Mouse (Mus musculus): Measurements from ENCODE around the gene Ndufb2.

Ndufb2 gene

DNA sequence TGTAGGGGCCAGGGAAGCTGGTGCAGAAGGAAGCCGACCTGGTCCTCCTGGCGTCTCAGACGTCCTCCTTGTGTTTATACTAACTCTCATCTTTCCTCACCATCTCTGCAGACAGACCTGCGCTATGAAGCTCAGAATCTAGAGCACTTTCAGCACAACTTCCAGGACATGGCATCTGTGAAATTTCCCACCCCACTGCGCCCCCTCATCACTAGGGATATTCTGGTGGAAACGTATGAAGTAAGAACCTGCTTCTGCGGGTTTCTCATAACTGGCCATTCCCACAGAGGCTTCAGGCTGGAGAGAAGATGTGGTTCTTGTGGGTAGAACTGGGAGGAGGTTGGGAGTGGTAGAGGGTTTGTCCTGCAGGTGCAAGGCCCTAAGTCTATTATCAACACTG, 12.8 kb upstream of the Ndufb2 start:
- DNase-seq (ENCODE audit: low spot score in 2 of 2), result no peak

DNA sequence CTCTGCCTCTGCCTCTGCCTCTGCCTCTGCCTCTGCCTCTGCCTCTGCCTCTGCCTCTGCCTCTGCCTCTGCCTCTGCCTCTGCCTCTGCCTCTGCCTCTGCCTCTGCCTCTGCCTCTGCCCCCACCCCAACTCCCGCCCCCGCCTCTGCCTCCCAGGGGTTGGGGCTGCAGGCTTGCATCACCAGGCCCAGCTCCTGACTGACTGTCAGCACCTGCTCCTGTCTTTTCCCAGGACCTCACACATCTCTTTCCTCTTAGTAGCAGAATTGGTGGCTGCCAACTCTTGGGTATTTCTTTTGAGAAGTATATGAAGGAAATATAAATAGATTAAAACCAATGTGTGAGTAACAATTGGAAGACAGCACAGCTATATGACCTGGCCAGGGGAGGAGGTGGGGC, 11.8 kb upstream of the Ndufb2 start:
- no peak for DNase-seq (ENCODE audit: low spot score in 2 of 2)

DNA sequence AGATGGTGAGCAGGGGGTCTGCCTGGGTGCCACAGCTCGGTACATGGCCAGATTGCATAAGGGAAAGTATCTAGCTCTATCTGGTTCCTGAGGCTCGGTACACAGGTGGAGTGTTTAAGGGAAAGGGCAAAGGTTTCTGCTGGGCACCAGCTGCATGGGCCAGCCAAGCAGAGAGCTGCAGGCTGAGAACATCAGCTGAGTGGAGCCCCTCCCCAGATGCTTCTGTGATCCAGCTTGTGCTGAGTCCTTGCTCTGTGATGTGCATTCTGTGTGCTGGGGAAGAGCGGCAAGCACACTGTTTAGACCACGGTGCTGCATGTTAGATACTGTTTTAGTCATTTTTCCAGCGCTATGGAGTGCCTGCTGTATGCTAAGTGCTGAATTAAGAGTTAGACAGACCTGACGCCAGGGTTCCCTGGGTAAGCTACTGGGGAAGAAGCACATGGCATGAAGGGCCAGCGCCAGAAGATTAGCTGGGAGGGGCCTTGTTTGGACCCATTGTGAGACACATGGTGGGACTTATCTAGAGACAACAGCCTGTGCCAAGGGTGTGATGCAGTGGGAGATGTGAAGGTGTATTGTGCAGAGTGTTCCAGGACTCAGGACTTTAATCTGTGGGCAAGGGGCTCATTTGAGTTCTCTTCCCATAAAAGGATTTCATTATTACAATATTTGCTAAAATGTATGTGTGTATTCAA, 11.1 kb upstream of the Ndufb2 start:
- no peak for DNase-seq (ENCODE audit: low spot score in 2 of 2)

DNA sequence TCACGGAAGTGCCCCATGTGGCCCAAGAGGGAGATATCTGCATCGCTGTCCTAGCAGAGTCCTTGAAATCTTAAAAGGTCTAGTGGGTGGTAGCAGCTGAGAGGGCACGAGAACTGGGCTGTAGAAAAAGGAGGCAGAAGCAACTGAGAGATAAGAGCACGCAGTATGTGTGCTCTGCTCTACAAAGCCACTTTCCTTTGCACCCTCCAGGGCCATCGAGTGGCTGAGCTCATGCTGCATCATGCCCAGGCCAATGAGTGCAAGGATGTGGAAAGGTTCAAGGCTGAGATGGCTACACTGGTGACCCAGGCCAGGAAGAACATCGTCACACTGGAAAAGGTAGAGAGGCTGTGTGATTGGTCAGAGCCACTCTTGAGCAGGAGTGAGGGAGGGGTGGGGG, 6.9 kb upstream of the Ndufb2 start, which contains the start of gene Gm42420:
TSS of gene Gm42420 (plus strand) at position 237 of the 400 bp plus-strand sequence.
- no peak for DNase-seq (ENCODE audit: low spot score in 2 of 2)

DNA sequence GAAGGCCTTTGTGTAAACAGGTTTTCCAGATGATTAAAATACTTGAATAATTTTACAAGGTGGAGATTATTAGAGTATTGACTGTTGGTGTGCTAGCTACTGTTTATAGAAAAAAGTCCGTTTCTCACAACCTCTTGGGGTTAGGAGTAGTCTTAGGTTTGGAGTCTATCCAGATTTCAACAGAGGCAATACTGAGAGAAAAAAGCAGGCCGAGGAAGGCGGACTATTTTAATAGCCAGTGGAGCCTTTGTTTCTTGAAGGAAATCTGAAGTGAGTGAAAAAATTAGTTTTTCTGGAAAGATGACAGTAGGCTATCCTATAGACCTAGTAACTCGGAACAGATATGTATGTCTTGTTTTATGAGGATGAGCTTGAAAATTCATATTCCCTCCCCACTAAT, 893 bp upstream of the Ndufb2 start:
- no peak for DNase-seq (ENCODE audit: low spot score in 2 of 2)

DNA sequence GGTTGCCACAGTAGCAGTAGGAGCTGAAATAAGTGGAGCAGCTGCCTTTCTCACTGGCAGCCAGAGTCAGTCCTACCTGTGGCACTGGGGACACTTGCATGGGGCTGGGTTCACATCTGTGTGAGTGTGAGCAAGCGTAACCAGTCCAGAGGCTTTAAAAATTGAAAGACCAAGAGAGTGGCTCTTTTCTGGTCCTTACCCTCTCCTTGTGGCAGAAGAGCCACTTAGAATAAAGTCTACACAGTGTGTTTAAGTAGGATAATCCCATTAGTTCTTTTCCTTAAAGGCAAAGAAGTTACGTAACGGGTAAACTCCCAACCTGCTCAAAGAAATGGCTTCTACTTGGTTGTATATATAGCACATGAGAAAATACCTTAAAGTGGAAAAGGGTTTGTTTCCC, 8.5 kb downstream of the Ndufb2 start:
- DNase-seq (ENCODE audit: low spot score in 2 of 2), result no peak

DNA sequence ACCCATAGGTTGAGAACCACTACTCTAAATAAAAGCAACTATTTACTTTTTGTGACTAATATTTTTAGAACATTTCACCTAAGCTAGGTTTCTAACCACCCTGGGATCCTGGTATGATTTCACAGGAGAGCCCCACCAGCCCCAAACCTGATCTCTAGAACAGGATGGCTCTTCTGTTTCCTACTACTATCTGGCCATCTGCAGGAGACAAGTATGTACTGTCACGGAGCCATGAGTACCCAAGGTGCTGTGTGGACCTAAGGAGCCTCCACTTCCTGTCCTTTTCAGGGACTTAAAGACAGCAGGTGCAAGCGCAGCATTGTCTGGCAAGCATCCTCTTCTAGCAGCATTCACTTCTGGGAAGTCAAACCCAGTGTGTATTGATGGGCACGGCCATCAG, 9.5 kb downstream of the Ndufb2 start:
- no peak for DNase-seq (ENCODE audit: low spot score in 2 of 2)

DNA sequence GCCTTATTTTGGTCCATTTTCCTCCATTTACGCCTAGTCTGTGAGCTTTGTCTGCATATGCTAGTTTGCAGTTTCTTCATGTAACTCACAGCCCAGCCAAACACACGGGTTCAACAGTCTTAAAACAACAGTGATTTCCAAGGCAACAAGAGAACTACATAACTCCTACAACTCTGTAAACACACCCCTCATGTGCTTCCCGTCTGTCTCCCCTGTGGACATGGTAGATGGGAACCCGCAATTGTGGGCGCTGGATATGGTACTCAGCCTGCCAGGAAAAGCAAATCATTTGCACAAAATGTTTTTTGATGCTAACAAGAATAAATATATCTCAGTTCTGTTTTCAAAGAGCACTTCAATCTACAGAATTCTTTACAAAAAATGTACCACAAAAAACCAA, 12.2 kb downstream of the Ndufb2 start:
- DNase-seq (ENCODE audit: low spot score in 2 of 2), result no peak

DNA sequence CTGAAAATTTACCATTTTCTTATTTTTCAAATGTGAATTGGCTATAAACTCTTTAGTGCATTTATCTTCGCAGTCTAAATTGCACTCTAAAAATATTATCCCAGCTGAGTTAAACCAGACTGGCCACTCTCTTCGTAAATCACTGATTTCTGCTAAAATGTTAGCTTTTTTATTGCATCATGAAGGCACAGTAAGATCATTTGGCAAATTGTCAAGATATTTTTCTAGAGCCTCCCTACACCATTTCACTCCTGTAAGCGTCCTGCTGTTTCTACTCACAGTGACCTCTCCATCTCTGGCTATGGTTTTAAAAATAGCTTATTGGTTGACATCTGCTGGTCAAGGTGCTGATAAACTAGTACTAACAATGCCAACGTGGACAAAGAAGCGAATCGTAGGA, 13.7 kb downstream of the Ndufb2 start:
- no peak for DNase-seq (ENCODE audit: low spot score in 2 of 2)

DNA sequence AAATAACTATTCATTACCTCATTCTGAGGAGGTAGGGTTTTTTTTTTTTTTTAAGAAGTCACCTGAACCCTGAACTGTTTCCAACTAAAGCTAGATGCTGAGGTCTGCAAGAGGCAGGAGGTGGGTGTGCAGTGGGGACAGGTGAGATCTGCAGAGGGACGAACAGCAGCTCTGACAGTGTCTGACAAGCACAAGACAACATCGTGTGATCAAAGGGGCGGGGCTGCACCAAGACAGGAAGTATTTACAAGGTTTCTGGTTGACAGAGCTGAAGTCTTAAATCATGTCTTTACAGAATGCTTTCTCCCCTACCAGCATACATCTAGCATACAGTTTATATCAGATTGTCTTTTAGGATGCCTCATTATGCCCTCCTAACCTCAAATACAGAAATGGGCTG, 14.5 kb downstream of the Ndufb2 start:
- peak in 1 of 2 experiments; percentile 36 for DNase-seq (ENCODE audit: low spot score in 2 of 2)

DNA sequence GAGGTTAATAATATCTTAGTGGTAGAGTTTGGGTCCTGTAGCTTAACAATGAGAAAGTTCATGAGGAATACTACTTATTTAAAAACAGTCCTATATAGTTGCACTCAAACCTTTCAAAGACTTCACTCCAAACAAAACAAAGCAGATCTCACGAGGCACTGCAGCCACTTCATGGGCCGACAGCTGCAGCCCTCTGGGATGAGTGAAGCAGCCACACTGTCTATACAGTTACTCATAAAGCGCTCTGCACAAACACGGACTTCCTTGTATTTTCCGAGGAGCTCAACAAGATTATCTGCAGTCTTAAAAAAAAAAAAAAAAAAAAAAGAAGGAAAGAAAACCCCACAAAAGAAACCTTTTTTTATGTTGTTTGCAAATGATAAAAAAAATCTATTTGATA, 15.0 kb downstream of the Ndufb2 start:
- DNase-seq (ENCODE audit: low spot score in 2 of 2), result no peak

DNA sequence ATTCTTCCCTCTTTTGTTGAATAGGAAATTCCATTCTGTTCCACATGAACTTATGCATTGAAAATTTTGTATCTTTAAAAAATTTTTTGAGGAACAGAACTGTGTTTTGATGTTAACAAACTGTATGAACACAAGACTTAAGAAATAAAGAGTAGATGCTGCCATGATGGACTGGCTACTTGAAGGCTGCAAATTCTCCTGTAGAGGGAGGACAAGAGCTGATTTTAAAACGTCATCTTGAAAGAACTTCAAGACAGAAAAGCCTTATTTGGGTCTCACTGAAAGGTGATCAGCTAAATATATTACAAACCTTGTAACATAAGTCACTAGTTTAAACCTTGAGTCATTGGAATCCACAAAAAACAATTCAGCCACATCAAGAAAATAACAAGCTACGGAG, 17.8 kb downstream of the Ndufb2 start:
- no peak for DNase-seq (ENCODE audit: low spot score in 2 of 2)

DNA sequence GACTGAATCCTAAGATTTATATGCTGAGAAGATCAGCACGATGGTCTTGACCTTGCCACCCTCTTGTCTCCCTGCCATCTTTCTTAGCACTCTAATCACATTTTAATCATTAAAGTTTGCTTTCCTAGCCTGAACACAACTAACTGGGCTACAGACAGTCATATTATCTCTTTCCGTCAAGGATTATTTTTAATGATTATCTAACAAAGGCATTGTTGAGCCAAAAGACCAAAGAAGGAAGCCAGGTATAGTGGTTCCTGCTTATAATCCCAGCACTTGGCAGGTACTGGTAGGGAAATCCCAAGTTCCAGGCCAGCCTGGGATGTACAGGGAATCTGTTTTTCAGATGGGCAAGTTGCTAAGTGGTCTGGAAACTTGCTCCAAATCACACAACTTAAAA, 18.9 kb downstream of the Ndufb2 start:
- DNase-seq (ENCODE audit: low spot score in 2 of 2), result no peak
